Mouse (Mus musculus) gastrocnemius, adult 18-20 months (tissue): ENCODE data around the gene Zkscan14. TPM values are rescaled to one million over a fixed set of nuclear protein-coding genes. Genes with fewer than 3 reads are reported as not detected.

Source experiments
- DNase-seq: peaks from one replicate; pipeline ENCODE4 v3.0.0; 2021; ENCODE audit warnings: low spot score
- total RNA-seq, 2 experiments: library from RNA; stranded (reverse); gene quantifications; 2 replicates each; pipeline ENCODE4 v1.2.3; 2021

The Zkscan14 gene
- total RNA-seq, 2 experiments from 2014 or later, result 8.7 to 11.8 TPM

DNA sequence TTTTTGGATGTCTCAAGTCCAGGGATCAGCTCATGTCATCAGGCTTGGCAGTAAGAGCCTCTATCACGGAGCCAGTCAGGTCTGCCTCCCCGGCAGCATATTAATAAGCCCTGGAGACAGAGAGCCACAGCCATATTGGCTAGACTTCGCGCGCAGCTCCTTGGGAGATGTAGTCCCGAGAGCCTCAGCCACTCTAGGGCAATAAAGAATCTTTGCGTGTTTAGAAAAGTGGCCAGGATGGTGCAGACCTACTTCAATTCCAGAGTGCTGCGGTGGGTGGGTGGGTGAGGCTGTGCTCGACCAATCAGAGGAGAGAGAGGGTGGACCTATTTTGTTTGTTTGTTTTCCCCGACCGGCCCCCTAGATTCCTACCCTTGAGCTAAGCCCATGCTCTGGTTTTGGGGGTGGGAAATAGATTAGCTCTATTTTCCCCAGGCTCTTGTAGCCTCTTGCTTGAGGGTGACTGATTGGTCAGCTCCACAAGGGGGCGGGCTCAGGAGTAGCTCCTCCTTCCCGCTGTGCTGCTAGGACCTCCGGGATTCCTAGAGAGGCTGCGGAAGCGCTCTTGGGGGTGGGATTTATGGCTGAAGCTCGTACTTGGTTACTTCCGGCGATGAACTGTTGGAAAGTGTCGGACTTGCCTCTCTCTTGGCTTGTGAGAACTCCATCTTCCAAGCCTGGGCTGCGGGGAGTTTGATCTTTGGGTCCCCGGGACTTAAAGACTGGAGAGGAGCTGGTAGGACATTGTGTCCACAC, 2.4 kb upstream of the Zkscan14 start, which contains the start of gene Zkscan5:
Gene Zkscan5, plus strand, starts transcription at position 627 of the 756 bp plus-strand sequence.
- peak; percentile 99 for DNase-seq

DNA sequence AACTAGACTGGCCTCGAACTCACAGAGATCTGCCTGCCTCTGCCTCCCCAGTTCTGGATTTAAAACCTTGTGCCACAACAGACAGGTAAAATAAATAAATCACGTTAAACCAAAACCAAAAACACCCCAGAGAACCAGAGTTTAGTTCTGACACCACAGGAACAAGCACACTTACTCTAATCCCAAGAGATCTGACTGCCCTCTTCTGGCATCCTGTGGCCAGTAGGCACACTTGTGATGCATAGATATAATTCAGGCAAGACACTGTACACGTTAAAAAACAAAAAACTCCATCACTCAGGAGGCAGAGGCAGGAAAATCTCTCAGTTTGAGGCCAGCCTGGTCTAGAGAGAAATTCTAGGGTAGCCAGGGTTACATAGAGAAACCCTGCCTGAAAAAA, 778 bp upstream of the Zkscan14 start:
- no peak for DNase-seq

DNA sequence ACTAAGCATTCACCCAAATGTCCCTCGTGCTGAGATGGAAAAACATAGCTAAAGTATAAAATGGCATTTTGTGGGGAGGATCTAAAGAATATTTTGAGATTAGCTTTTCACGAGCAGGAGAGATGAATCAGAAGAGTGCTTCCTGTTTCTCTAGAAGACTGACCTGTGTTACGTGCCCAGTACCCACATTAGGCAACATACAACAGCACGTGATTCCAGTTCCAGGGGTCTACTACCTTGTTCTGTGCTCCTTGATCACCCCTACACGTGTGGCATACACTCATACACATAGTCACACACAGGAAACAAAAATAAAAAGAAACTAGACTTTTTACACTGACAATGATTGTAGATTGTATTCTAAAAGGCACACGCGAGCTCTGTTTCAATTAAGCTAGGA, 1.3 kb downstream of the Zkscan14 start:
- no peak for DNase-seq

DNA sequence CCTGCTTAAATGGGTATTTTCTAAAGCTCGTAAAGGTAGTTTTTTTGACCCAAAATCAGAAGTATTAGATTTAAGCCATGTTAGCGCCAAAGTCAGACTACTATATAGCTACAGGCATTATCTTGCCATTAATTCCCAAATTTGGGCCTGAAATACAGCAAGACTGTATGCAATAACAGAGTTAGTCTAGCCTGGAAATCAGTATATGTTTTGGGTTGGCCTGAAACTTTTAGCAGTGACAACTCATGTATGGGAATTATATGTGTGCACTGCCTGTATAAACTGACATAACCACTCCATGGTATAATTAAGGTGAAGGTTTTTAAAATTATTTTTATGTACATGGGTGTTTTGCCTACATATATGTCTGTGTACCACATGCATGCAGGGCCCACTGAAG, 9.7 kb downstream of the Zkscan14 start, which contains the start of gene Atp5j2:
Gene Atp5j2, minus strand, starts transcription at position 101 of the 400 bp plus-strand sequence.
- no peak for DNase-seq

DNA sequence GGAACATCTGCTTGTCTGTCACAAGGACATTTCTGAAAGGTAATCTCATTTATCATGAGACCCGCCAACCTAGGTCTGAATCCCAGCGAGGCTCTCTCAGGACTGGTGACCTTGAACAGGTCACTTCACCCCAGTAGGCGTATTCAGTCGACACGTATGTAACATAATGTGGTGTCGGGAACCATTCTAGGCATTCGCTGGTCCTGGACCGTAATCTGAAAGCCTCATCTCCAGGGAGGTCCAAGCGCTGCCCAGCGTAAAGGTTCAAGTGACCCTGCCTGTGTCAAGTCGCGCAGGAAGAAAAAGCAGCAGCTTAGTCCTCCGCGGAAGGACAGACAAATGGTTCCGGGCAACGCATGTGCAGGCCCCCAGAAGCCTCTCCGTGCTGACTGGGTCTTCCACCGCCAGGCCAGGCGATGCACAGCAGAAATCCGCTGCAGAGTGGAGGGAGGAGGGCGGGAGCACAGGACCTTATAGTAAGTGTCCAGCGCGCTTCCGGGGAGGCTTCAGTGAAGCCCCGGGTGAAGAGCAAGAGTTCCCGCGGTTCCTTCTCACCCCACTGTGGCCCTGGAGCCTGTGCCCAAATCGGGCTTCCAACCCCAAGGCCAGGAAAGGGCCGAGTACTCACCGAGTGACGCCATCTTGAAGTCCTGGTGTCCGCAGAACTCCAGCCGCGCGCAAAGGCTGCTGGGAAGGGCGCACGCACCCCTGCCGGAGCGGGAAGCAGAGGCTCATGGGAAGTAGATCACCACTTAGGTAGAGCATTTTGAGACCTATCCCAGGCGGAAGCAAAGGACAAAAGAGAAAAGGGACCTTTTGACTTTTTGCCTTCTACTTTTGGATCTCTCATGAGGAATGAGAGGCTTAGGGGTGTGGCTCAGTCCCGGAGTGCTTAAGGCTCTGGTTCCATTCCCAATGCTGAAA, 10.5 kb downstream of the Zkscan14 start:
- DNase-seq, result peak; percentile 90

DNA sequence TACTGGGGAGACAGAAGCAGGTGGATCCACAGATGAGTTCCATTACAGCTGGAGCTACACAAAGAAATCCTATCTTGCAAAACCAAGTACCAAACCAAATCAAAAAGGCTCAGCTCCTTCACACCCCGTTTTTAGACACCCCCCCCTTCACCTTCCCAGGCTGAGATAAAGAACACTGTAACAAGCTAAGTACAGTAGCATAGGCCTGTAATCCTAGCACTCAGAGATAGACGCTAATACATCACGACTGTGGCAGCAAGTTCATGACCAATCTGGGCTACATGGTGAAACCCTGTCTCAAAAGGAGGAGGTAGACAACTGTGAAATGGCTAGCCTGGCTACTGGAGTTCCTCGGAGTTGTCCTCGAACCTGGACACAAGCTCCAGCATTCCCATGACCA, 11.3 kb downstream of the Zkscan14 start:
- no peak for DNase-seq

DNA sequence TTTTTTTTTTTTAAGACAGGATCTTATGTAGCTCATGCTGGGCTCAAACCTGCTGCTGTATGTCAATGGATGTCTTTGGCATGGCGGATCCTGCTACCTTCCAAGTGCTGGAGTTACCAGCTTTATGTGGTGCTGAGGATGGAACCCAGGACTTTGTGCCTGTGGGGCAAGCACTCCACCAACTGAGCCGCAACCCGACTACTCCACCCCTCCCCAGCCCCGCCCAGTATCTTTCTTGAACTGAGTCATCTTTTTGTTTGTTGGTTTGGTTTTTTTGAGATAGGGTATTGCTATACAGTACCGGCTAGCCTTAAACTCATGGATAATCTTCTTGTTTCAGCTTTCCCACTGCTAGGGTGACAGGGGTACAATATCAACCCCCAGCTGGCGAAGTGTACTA, 12.3 kb downstream of the Zkscan14 start:
- DNase-seq, result no peak

DNA sequence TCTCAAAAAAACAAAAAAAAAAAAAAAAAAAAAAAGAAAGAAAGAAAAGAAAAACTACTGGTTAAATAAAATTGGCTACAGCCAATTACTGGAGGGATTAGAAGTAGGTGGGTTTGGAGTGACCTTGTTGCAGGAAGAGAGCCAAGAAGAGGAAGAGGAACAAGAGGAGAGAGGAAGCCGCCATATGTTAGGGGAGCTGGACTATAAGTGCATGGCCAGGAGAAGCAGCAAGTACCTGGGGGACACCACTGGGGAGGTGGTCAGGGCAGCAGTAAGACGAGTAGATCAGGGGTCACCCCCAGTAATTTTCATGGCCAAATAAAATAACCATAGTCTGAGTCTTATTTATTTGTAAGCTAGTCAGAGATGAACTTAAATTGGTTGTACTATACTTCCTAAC, 16.4 kb downstream of the Zkscan14 start:
- no peak for DNase-seq

DNA sequence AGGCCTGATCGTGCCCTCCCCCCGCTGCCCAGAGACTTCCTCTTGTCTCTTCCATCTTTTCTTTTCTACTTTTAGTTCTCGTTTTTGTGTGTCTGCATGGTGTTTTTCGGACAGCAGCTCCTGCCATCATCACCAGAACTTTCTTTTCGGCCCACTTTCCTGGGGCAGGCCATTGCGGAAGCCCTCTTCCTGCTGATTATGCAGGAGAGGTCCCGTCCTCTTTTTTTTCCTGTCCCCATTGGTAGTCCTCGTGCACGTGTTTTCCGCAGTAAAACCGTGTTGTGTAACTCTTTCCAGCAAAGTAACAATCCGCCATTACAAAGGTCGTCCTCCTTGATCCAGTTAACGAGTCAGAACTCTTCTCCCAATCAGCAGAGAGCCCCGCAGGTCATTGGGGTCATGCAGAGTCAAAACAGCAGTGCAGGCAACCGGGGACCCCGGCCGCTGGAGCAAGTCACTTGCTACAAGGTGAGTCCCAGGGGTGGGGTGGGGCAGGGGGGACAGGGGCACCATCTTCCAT, 23.1 kb downstream of the Zkscan14 start:
- no peak for DNase-seq

DNA sequence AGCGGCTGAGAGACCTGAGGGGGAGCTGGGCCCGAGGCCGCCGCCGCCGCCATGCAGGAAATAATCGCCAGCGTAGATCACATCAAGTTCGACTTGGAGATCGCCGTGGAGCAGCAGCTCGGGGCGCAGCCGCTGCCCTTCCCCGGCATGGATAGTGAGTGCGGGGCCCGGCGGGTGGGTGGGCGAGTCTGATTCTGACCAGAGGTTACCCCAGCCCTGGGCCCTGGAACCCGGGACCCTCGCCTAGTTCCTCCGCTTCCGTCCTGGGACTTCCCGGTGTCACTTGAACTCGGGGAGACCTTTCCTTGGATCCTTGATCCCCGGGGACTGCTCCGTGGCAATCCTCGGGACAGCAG, 34.4 kb downstream of the Zkscan14 start:
- DNase-seq, result no peak

DNA sequence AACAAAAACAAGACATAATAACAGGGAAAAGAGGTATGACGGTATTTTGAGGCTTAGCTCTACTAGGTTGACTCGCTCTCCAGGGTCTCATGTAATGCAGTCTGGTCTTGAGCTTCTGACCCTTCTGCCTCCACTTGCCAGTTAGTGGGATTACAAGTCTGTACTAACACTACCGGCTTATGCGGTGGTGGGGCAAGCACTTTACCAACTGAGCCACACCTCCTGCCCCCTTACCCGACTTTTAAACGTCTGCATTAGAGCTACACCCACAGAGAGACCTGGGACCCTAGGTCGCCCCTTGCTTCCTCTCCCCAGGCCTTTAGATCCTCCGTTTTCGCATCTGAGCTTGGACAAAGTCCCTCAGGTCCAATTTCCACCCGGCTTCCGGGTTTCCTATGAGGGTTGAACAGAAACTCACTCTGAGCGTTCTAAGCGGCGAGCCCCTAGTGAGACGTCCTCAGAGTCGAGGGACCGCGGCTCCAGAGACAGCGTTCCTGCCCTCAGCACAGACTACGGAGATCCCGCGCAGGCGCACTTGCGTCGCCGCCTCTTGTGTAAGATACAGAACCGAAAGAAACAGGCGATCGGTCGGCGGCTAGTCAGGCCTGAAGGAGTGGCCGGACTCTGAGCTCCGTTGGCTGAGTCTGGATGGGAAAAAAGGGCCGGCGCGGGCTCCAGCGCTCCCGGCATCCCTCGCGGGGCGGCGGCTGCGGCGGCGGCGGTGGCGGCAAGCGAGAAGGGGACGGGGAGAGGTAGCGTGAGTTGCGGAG, 34.9 kb downstream of the Zkscan14 start, which contains the start of the genes Ptcd1 and Cpsf4:
Gene Ptcd1, minus strand, starts transcription at position 573 of the 770 bp plus-strand sequence.
Gene Cpsf4, plus strand, starts transcription at position 678 of the 770 bp plus-strand sequence.
- peak; percentile 99 for DNase-seq

DNA sequence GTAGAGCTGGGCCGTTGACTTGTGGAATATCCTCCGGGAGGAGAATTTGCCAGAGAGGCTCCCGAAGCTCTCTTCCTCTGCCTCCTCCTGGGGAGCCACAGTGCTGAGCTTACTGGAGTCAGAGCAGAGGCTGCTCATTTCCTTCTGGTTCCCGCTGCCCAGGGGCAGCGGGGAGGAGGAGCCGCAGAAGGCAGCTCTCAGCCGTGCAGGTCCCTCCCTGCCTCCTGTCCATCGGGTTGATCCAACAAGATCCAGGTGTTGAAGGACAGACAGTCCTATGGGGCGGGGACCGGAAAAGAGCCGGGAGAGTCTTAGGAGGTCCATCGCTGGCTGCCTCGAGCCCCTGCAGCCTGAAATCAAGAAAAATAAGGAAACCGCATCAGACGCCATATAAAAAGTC, 36.5 kb downstream of the Zkscan14 start:
- no peak for DNase-seq

DNA sequence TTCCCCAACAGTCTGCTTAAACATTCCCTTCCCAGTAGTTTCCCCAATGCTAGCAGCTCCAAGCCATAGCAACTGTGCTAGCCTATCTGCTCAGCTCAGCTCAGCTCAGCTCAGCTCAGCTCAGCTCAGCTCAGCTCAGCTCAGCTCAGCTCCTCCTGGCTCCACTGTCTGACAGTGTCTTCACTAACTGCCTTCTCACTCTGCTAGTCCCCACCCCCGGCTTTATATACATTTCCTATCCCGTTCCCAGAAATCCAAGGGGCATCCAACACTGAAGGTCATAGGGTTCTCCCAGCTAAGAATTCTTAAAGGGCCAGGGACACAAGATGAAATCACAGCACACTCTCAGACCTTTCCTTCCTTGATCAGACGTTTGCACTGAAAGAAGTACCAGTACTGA, 37.0 kb downstream of the Zkscan14 start:
- no peak for DNase-seq

DNA sequence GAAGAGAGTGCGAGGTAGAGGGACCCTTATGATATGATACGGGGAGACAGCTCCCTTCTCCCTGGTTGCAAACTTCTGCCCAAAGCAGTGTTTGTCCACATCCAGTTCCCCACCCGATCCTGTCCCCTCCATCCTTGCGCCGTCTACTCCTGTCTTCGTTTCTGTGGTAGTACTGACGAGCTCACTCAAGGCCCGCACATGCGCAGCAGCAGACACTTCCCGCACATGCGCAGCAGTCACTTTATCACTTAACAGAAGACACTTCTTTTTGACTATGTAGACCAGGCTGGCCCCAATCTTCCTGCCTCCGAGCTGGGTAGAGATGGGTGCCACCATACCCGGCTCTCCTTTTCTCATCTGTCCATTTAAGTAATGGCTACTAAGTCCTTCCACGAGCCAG, 40.3 kb downstream of the Zkscan14 start:
- no peak for DNase-seq

DNA sequence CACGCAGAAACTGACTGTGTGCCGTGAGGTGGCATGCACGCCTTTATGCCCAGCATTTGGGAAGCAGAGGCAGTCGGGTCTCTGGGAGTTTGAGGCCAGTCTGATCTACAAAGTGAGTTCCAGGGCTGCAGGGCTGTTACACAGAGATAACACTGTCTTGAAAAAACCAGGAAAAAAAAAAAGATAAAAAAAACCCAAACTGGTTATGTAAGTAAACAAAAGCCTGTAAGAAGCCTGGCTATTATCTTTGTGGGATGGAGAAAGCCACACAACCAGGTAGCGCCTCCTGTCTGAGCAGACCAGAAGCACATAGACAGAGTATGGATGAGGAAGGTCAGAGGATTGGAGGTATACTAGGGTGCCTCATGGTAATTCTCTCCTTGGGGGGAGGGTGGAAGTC, 49.0 kb downstream of the Zkscan14 start:
- no peak for DNase-seq

DNA sequence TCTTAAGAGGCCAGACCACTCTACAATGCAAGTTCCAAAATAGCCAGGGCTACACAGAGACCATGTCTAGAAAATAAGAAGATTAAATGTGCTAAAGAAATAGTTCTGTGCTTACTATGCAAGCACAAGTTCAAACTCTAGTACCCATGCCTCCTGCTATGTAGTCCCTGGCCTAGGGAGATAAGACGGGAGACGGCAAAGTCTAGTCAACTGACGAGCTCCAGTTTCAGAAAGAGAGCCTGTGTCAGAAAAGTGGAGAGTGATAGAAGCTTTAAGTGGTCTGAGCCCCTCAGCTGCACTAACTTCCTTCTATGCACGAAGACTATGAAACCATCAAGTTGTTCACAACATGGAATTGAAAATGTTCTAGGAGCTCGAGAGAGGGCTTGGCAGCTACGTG, 52.4 kb downstream of the Zkscan14 start:
- no peak for DNase-seq

DNA sequence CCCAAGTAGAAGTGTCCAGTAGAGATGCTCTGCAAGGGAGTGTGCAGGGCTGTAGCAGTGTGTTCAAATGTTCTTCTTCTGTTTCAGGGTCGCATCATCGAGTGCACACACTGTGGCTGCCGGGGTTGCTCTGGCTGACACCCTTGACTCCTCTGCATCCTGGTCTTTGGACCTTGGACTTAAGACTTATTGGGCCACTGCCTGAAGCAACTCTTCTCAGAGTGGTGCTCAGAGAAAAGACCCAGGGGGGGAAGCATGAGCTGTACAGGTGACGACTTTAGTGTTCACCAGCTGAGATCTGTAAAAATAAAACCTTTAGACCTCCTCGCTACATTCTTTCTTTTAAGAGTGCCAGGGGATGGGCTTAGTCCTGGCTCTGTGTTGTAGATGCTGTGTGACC, 53.9 kb downstream of the Zkscan14 start:
- DNase-seq, result no peak
